Mouse (Mus musculus): ENCODE measurements around the gene Pdk2. TPM values are rescaled to one million over a fixed set of nuclear protein-coding genes. Genes with fewer than 3 reads are reported as not detected.
A peak's percentile ranks its signal among the peaks of the same experiment; 100 is the strongest.

Gene Pdk2
- polyA plus RNA-seq, 2 experiments from 2014 or later, result 8.5 to 13.3 TPM

- no peak for ATAC-seq
These were observed 54.7 kb downstream of the Pdk2 start for GRCm38 (mm10) chr11:94986435-94986834.

- ATAC-seq, result no peak
These were observed 55.3 kb downstream of the Pdk2 start for GRCm38 (mm10) chr11:94985822-94986221.

GRCm38 (mm10) chr11:94985140-94985539, 56.0 kb downstream of the Pdk2 start:
- ATAC-seq, result no peak

GRCm38 (mm10) chr11:94979462-94980179, 61.5 kb downstream of the Pdk2 start:
- no peak for ATAC-seq

- peak; percentile 100 for ATAC-seq
These were observed 62.2 kb downstream of the Pdk2 start for GRCm38 (mm10) chr11:94978947-94979346.

- ATAC-seq, result no peak
These were observed 62.8 kb downstream of the Pdk2 start for GRCm38 (mm10) chr11:94978178-94978915.

Other genes with a start within 250 kb of the Pdk2 start
- gene Col1a1, start 105.1 kb downstream of the Pdk2 start, polyA plus RNA-seq (2017; shearing (Covaris generic)), result under 1 TPM in 1 of 2 experiments, not detected in 1; 0.09 TPM
- gene Hils1, start 73.8 kb downstream of the Pdk2 start, polyA plus RNA-seq (2017; shearing (Covaris generic)), result not detected
- gene Sgca, start 65.0 kb downstream of the Pdk2 start, polyA plus RNA-seq (2017; shearing (Covaris generic)), result not detected
- 10 to 100 TPM; 18.1 to 21.7 TPM for gene Ppp1r9b, start 50.3 kb downstream of the Pdk2 start, polyA plus RNA-seq (2017; shearing (Covaris generic))
- under 1 TPM; 0.87 to 0.94 TPM for gene Samd14, start 31.5 kb downstream of the Pdk2 start, polyA plus RNA-seq (2017; shearing (Covaris generic))
- under 1 TPM; 0.51 to 0.63 TPM for gene Itga3, start 35.4 kb upstream of the Pdk2 start, polyA plus RNA-seq (2017; shearing (Covaris generic))
- under 1 TPM in 1 of 2 experiments, not detected in 1; 0.20 TPM for gene Dlx3, start 78.8 kb upstream of the Pdk2 start, polyA plus RNA-seq (2017; shearing (Covaris generic))
- gene Dlx4, start 104.9 kb upstream of the Pdk2 start, polyA plus RNA-seq (2017; shearing (Covaris generic)), result not detected
- gene Tac4, start 220.2 kb upstream of the Pdk2 start, polyA plus RNA-seq (2017; shearing (Covaris generic)), result not detected